Mouse (Mus musculus) kidney, postnatal 0 days (tissue): ENCODE results near the gene Oaz1. TPM values are rescaled to one million over a fixed set of nuclear protein-coding genes. Genes with fewer than 3 reads are reported as not detected.

Source experiments
- ATAC-seq: fragments of 200-750 bp; cut with Nextera tagmentation; replicated peaks from 2 replicates; pipeline ENCODE4 v1.8.0; 2017; ENCODE audit warnings: low read depth, moderate number of reproducible peaks, moderate TSS enrichment, moderate library complexity; ENCODE audit not compliant: low FRiP score
- DNase-seq: peaks from one replicate; pipeline ENCODE4 v3.0.0-alpha.2; 2016; ENCODE audit warnings: low spot score
- H3K27ac ChIP-seq: fragments of 300-500 bp; sonication (generic); 2 replicates; pipeline ENCODE4 v1.5.1; 2014; ENCODE audit warnings: mild to moderate bottlenecking
- H3K27me3 ChIP-seq: fragments of 300-500 bp; sonication (generic); 2 replicates; pipeline ENCODE4 v1.6.1; 2014; ENCODE audit warnings: low read length, mixed read lengths; ENCODE audit not compliant: insufficient read depth
- H3K36me3 ChIP-seq: fragments of 300-500 bp; sonication (generic); 2 replicates; pipeline ENCODE4 v1.6.1; 2014; ENCODE audit warnings: low read length, mixed read lengths; ENCODE audit not compliant: insufficient read depth
- H3K4me1 ChIP-seq: fragments of 300-500 bp; sonication (generic); replicated peaks from 2 replicates; pipeline ENCODE4 v1.6.1; 2014; ENCODE audit warnings: antibody characterized with exemption, low read length, mixed read lengths; ENCODE audit not compliant: insufficient read depth
- H3K4me2 ChIP-seq: fragments of 300-500 bp; sonication (generic); 2 replicates; pipeline ENCODE4 v1.6.1; 2014; ENCODE audit warnings: mild to moderate bottlenecking, low read length, moderate library complexity, mixed read lengths
- H3K4me3 ChIP-seq: fragments of 300-500 bp; sonication (generic); replicated peaks from 2 replicates; pipeline ENCODE4 v1.5.1; 2014; ENCODE audit warnings: low read depth, low read length
- H3K9ac ChIP-seq: fragments of 300-500 bp; sonication (generic); 2 replicates; pipeline ENCODE4 v1.6.1; 2014; ENCODE audit warnings: low read depth, low read length
- H3K9me3 ChIP-seq: fragments of 300-500 bp; sonication (generic); replicated peaks from 2 replicates; pipeline ENCODE4 v1.6.1; 2016; ENCODE audit warnings: low read length, inconsistent platforms, mixed read lengths
- CTCF ChIP-seq: IDR thresholded peaks from 2 replicates; pipeline ENCODE4 v1.5.1; 2016; ENCODE audit warnings: antibody characterized with exemption, low read depth, mild to moderate bottlenecking, moderate library complexity
- WGBS: fragments of 180-500 bp; shearing (Covaris S2); extraction: QIAGEN DNeasy Blood & Tissue Kit; methylation state at CpG from one replicate; pipeline ENCODE4 v1.1.7; 2014; 5-methylcytosine and 5-hydroxymethylcytosine counted together
- polyA plus RNA-seq: library from polyadenylated mRNA; unstranded; fragments of >200 nt; fragmentation: Nextera tagmentation; extraction: Ambion mirVana; gene quantifications from 2 replicates; pipeline ENCODE4 v1.2.1, GENCODE M21; 2015

Gene Oaz1
- polyA plus RNA-seq, 1 experiment from 2014 or later, result 1,422 TPM

DNA sequence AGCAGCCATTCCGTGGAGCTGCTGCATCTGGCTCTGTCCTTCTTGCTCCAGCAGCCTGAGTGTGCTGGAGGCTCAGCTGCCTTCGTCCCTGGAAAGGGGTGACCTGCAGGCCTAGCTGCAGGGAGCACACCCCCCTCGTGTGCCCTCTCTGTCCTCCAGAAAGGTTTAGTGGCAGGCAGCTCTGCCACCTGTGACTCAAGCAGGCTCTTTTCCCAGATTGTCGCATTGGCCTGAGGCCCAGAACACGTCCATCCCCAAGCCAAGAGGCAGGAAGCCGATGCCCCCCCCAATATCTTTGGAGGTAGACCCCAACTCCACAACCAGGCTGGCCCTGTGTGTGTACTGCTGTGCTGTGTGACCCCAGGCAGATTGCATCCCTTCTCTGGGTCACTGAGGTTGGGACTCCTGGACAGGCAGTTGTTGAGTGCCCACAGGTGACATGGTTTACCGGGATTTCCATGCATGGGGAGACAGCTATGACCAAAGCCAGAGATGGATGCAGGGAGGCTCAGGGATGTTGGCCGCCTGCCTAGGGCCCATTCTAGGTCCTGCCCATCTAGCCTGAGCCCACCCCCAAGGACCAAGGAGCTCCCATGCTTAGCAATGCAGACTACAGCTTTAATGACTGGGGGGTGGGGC lies 18.7 kb downstream of the Oaz1 start:
- H3K4me2 ChIP-seq, result no peak overlapping the region
- H3K4me1 ChIP-seq, result no peaks in the 10 kb centered on the region
- H3K9ac ChIP-seq, result no peak overlapping the region
- no peak overlapping the region for H3K27ac ChIP-seq
- no peak overlapping the region for H3K4me3 ChIP-seq
- H3K27me3 ChIP-seq, result peaks cover 20% of the 10 kb centered on the region
- H3K9me3 ChIP-seq, result no peaks in the 10 kb centered on the region
- ATAC-seq (no peak), DNase-seq (no peak)
- 63% methylated on average over 8 of the region's 8 CpGs for WGBS
- no peak for TF ChIP-seq CTCF
- no peaks in the 10 kb centered on the region for H3K36me3 ChIP-seq

GRCm38 (mm10) chr10:80845732-80846131 lies 19.3 kb downstream of the Oaz1 start:
- Histone ChIP-seq H3K4me2 (no peak overlapping the region), H3K36me3 (no peaks in the 10 kb centered on the region), H3K27ac (no peak overlapping the region), H3K9ac (no peak overlapping the region), H3K4me1 (no peaks in the 10 kb centered on the region), H3K9me3 (no peaks in the 10 kb centered on the region), H3K27me3 (peaks cover 20% of the 10 kb centered on the region), H3K4me3 (no peak overlapping the region)
- ATAC-seq (no peak), DNase-seq (no peak)
- TF ChIP-seq CTCF, result no peak
- WGBS, result 59% methylated on average over 12 of the region's 12 CpGs

DNA sequence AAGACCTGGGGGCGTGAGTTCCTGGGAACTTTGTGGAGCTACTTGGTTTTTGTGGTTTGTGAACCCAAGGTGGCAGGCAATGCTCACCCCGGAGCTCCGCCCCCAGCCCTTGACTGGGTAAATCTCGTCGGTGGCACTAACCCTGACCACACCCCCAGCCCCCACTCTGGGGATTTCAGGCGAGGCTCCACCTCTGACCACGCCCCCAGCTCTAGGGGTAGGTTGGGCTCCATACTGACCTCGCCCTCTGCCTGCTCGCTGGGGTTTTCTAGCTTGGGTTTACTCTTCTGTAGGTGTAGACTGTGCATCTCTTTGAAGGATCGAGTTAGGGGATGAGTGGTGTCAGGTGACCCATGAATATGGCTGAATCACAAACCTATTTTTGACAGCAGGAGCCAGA lies 22.1 kb downstream of the Oaz1 start:
- 7% methylated on average over 10 of the region's 10 CpGs for WGBS
- H3K4me2 ChIP-seq, result no peak overlapping the region

GRCm38 (mm10) chr10:80854913-80855748 lies 28.7 kb downstream of the Oaz1 start, which contains the start of the genes Lsm7 and Sppl2b:
Lsm7 (minus strand) TSS chr10:80855209.
Sppl2b (plus strand) TSS chr10:80855275.
- TF ChIP-seq CTCF, result no peak
- Histone ChIP-seq H3K9me3 (no peaks in the 10 kb centered on the region), H3K4me2 (peak within 1 kb of the TSS; percentile 100), H3K36me3 (peaks cover 19% of the 10 kb centered on the region; the same call in 1 of the 2 replicates), H3K4me1 (peaks cover 16% of the 10 kb centered on the region), H3K27ac (0 out of 2 replicates have a peak within 1 kb of the TSS, but pooled peaks have one; percentile 52), H3K9ac (peak within 1 kb of the TSS; percentile 86), H3K4me3 (peak within 1 kb of the TSS; percentile 94), H3K27me3 (no peaks in the 10 kb centered on the region)
- DNase-seq (peak; percentile 95), ATAC-seq (peak; percentile 80)
- under 1% methylated on average over 81 of the region's 81 CpGs for WGBS

More for the DNA sequence above, 22.1 kb downstream of the Oaz1 start:
- Histone ChIP-seq H3K4me1 (0 out of 2 replicates have a peak, but pooled peaks cover under 1% of the 10 kb centered on the region), H3K36me3 (peaks cover 19% of the 10 kb centered on the region; the same call in 1 of the 2 replicates), H3K9me3 (no peaks in the 10 kb centered on the region), H3K9ac (no peak overlapping the region), H3K27ac (no peak overlapping the region), H3K4me3 (no peak overlapping the region), H3K27me3 (peaks cover 14% of the 10 kb centered on the region)
- peak; percentile 62 for DNase-seq
- ATAC-seq, result peak; percentile 60; the same call in 1 of the 2 replicates
- no peak for TF ChIP-seq CTCF

DNA sequence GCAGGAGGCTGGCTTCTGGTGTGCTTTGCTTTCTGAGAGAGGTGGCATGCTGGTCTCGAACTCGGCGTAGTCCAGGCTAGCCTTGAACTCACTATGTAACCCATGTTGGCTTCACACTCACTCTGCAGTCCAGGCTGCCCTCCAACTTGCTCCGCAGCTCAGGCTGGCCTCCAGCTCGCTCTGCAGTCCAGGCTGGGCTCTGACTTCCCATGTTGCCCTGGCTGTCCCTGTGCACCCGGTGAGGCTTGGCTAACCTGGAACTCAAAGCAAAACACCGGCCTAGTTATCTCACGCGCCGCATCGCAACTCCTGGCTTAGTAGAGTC lies 29.3 kb downstream of the Oaz1 start:
- Histone ChIP-seq H3K9ac (peak overlapping the region; percentile 84), H3K4me2 (peak overlapping the region; percentile 100), H3K4me3 (peak overlapping the region; percentile 94), H3K4me1 (peaks cover 16% of the 10 kb centered on the region), H3K9me3 (no peaks in the 10 kb centered on the region), H3K36me3 (peaks cover 19% of the 10 kb centered on the region; the same call in 1 of the 2 replicates), H3K27ac (no peak overlapping the region), H3K27me3 (no peaks in the 10 kb centered on the region)
- WGBS, result 21% methylated on average over 11 of the region's 11 CpGs
- TF ChIP-seq CTCF, result no peak
- DNase-seq (no peak), ATAC-seq (no peak)

- Histone ChIP-seq H3K9ac (no peak overlapping the region), H3K4me1 (peaks cover 16% of the 10 kb centered on the region), H3K36me3 (peaks cover 17% of the 10 kb centered on the region; the same call in 1 of the 2 replicates), H3K27me3 (no peaks in the 10 kb centered on the region), H3K27ac (no peak overlapping the region), H3K9me3 (no peaks in the 10 kb centered on the region), H3K4me3 (no peak overlapping the region), H3K4me2 (peak overlapping the region; percentile 100; the same call in 1 of the 2 replicates)
- DNase-seq (peak; percentile 42), ATAC-seq (no peak)
- TF ChIP-seq CTCF, result peak; percentile 27; the same call in 1 of the 2 replicates
- WGBS, result 61% methylated on average over 3 of the region's 3 CpGs
These were observed 29.8 kb downstream of the Oaz1 start for GRCm38 (mm10) chr10:80856267-80856666.
